Mouse (Mus musculus): ENCODE data around the gene Zmiz2.
"Not testable (repeated sequence)": the region's sequence is repeated elsewhere in the genome, so short reads cannot be mapped to it uniquely, and the experiment has no call there.

Zmiz2 gene

GRCm38 (mm10) chr11:6398141-6398540 lies 9.3 kb downstream of the Zmiz2 start:
- no peak for DNase-seq

GRCm38 (mm10) chr11:6402515-6403510 lies 13.9 kb downstream of the Zmiz2 start:
- DNase-seq: peak; percentile 94

GRCm38 (mm10) chr11:6403830-6404405 lies 15.0 kb downstream of the Zmiz2 start:
- DNase-seq: no peak

GRCm38 (mm10) chr11:6404699-6405566 lies 16.1 kb downstream of the Zmiz2 start:
- DNase-seq: no peak

GRCm38 (mm10) chr11:6405591-6406081 lies 16.8 kb downstream of the Zmiz2 start:
- no peak for DNase-seq

- no peak for DNase-seq
These were observed 17.6 kb downstream of the Zmiz2 start for GRCm38 (mm10) chr11:6406251-6407161.

- no peak for DNase-seq
These were observed 18.3 kb downstream of the Zmiz2 start for GRCm38 (mm10) chr11:6407162-6407621.

GRCm38 (mm10) chr11:6410050-6410602 lies 21.3 kb downstream of the Zmiz2 start:
- DNase-seq: no peak

- not testable (repeated sequence) for DNase-seq
These were observed 21.9 kb downstream of the Zmiz2 start for GRCm38 (mm10) chr11:6410755-6411154.

GRCm38 (mm10) chr11:6411684-6412083 lies 22.8 kb downstream of the Zmiz2 start:
- DNase-seq: peak; percentile 82 to 84

- DNase-seq: no peak
These were observed 24.4 kb downstream of the Zmiz2 start for GRCm38 (mm10) chr11:6413264-6413663.

- peak; percentile 20 to 24 for DNase-seq
These were observed 26.1 kb downstream of the Zmiz2 start, which contains the start of gene Ppia for GRCm38 (mm10) chr11:6414751-6415550. Gene Ppia (plus strand): TSS chr11:6415443.

GRCm38 (mm10) chr11:6415551-6416404 lies 26.9 kb downstream of the Zmiz2 start:
- peak; percentile 100 for DNase-seq

GRCm38 (mm10) chr11:6416405-6417034 lies 27.6 kb downstream of the Zmiz2 start:
- DNase-seq: peak; percentile 86 to 89

GRCm38 (mm10) chr11:6417069-6417468 lies 28.2 kb downstream of the Zmiz2 start:
- no peak for DNase-seq

- DNase-seq: no peak
These were observed 28.6 kb downstream of the Zmiz2 start for GRCm38 (mm10) chr11:6417490-6417889.

- DNase-seq: no peak
These were observed 29.9 kb downstream of the Zmiz2 start for GRCm38 (mm10) chr11:6418751-6419150.

GRCm38 (mm10) chr11:6419156-6419555 lies 30.3 kb downstream of the Zmiz2 start:
- not testable (repeated sequence) for DNase-seq

- no peak for DNase-seq
These were observed 31.4 kb downstream of the Zmiz2 start for GRCm38 (mm10) chr11:6420283-6420703.
